Mouse (Mus musculus) frontal cortex, postnatal 10 days (tissue): ENCODE measurements at regions not wholly inside any gene's neighbourhood (a gene's known extent, or its start where the extent isn't known, plus 50 kb on each side); places are given as distances from the start of the nearest gene placed in this dataset.

Experiments used
- DNase-seq, 2 experiments: peaks; one replicate each; pipeline ENCODE4 v3.0.0; 2022; ENCODE audit warnings: low spot score in 2 of 2, mixed read lengths in 1 of 2

DNA sequence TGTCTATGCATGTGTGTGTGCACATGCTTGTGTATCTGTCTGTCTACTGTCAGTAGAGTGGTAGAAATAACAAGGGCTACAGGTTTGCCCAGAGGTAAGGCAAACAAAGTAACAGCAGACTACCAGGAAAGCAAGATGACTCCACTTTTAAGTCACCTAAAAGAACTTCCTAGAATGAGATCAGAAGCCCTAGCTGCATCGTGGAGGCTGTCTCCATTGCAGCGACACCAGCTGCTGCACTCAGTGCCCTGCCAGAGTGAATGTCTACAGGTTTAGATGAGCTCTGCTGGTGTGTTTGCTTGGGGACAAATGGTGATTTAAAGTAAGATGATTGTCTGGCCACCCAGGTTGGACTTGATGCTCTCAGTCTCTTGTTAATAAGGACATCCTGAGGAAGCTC is 50.6 kb upstream of the Dusp10 start:
- DNase-seq = no peak

DNA sequence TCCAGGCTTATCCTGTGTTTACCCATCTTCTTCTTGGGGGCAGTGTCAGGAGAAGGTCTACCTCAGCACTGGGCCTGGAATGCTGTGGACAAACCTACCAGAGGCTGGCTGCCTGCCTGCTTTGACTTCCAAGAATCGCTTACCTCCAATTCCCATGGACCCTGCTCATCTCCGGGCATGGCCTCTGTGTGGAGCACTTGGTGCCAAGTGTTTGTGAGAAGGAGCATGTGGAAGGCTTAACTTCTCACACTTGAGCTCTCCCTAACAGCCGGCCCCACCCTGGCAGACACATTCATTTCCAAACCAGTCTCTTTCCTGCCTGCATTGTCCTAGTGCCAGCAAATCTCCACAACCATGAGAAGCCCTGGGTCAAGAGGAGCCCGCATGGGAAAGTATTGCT is 49.8 kb upstream of the Dusp10 start:
- DNase-seq = no peak
